Mouse (Mus musculus) kidney, adult 2 months (tissue): ENCODE data around the gene Ccr10.

Experiments used
- CTCF ChIP-seq: fragments of 200-500 bp; conservative IDR thresholded peaks from 2 replicates; pipeline ENCODE4 v1.5.1; 2011; ENCODE audit warnings: low read depth, mild to moderate bottlenecking, control low read depth, low read length, moderate library complexity, mixed read lengths; ENCODE audit not compliant: insufficient read depth, insufficient read length
- POLR2A ChIP-seq: fragments of 200-500 bp; IDR thresholded peaks from one replicate; pipeline ENCODE4 v1.6.1; 2011; ENCODE audit warnings: low read depth, low read length, control low read depth

DNA sequence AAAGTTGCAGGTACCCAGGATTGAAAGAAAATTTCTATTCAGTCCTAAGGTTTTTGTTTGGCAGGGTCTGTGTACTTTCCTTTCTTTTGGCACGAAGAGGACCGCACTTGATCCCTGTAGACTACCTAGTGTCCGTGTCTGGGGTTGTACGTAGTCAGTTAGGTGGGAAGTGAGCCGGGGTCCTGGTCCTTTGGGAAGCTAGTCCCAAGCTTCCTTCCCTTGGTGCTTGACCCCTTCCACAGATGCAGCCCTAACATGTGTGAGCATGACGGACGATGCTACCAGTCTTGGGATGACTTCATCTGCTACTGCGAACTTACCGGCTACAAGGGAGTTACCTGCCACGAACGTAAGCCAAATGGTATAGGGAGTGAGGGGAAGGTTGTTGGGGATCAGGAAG, 6.7 kb upstream of the Ccr10 start:
- TF ChIP-seq POLR2A (no peak), CTCF (no peak)
